Mouse (Mus musculus): ENCODE data around the gene Tedc1. TPM values are rescaled to one million over a fixed set of nuclear protein-coding genes. Genes with fewer than 3 reads are reported as not detected.
"Not testable (repeated sequence)": the region's sequence is repeated elsewhere in the genome, so short reads cannot be mapped to it uniquely, and the experiment has no call there.

Tedc1 gene
- polyA plus RNA-seq, 1 experiment from 2014 or later, result 22.7 TPM

DNA sequence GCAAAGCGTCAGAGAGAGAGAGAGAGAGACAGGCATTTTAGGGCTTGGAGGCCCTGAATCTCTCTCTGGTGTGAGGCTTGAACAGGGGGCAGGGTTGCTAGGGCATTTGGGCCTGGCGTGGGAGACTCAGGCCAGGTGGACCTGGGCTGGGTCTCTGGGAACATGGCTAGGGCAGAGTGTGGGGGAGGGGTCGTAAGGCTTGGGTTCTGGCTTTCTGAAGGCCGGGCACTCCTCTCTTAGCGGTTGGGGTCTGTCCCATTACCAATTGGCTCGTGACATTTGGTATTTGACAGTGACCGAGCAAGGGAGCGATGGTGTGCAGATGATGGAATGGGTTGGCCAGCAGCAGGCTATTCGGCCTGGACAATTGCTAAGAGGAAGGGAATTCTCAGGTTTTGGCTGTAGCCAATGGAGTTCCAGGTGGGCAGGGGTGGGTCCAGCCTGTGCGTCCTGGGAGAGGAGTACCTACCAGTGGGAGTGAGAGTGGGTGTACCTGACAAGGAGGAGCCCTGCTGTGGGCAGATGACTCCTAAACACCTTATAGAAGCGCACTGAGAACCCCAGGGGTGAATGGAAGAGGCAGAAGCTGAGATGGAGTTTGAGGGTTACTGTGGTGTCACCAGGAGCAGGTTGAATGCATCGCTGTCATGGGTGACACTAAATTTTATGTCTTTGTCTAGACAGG, 30.2 kb downstream of the Tedc1 start:
- ATAC-seq, result no peak
- H3K4me1 ChIP-seq (ENCODE audit: control insufficient read depth, insufficient read depth, low read length), result peaks cover 25% of the 10 kb centered on the region
- peaks cover 18% of the 10 kb centered on the region for H3K27me3 ChIP-seq (replicated peaks; ENCODE audit: control insufficient read depth, insufficient read depth, low read length)
- H3K36me3 ChIP-seq (ENCODE audit: control insufficient read depth, insufficient read depth, low read length), result no peaks in the 10 kb centered on the region
- peak overlapping the region; percentile 71 for H3K9ac ChIP-seq (ENCODE audit: low read depth, low read length)
- WGBS, result 48% methylated on average over 12 of the region's 12 CpGs
- H3K4me2 ChIP-seq (ENCODE audit: low read depth, low read length), result peak overlapping the region; percentile 88
- no peak overlapping the region for H3K27ac ChIP-seq (ENCODE audit: low read length)
- no peaks in the 10 kb centered on the region for H3K9me3 ChIP-seq (ENCODE audit: control insufficient read depth, low read length)
- H3K4me3 ChIP-seq (ENCODE audit: low read length), result peak overlapping the region; percentile 61

DNA sequence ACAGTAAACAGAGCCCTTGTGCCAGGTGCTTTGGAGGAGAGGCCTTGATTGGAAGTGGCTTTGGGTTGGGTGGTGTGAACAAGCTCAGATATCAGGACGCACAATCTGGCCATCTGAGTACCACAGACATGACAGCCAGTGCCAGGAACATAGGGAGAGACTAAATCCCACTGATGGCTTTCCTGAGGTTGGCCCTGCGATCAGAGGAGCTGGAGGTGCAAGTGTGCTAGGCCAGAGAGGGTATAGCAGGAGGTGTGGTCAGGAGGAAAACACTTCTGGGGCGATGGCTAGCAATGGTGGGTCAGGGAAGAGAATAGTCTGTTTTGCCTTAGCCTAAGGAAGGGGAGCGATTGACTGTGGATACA, 30.8 kb downstream of the Tedc1 start:
- Histone ChIP-seq H3K9ac (ENCODE audit: low read depth, low read length) (no peak overlapping the region), H3K9me3 (ENCODE audit: control insufficient read depth, low read length) (no peaks in the 10 kb centered on the region), H3K27ac (ENCODE audit: low read length) (no peak overlapping the region), H3K36me3 (ENCODE audit: control insufficient read depth, insufficient read depth, low read length) (no peaks in the 10 kb centered on the region), H3K27me3 (replicated peaks; ENCODE audit: control insufficient read depth, insufficient read depth, low read length) (peaks cover 18% of the 10 kb centered on the region), H3K4me2 (ENCODE audit: low read depth, low read length) (peak overlapping the region; percentile 90), H3K4me1 (ENCODE audit: control insufficient read depth, insufficient read depth, low read length) (peaks cover 25% of the 10 kb centered on the region), H3K4me3 (ENCODE audit: low read length) (no peak overlapping the region; the same call in 1 of the 2 replicates)
- 51% methylated on average over 4 of the region's 4 CpGs for WGBS
- no peak for ATAC-seq

DNA sequence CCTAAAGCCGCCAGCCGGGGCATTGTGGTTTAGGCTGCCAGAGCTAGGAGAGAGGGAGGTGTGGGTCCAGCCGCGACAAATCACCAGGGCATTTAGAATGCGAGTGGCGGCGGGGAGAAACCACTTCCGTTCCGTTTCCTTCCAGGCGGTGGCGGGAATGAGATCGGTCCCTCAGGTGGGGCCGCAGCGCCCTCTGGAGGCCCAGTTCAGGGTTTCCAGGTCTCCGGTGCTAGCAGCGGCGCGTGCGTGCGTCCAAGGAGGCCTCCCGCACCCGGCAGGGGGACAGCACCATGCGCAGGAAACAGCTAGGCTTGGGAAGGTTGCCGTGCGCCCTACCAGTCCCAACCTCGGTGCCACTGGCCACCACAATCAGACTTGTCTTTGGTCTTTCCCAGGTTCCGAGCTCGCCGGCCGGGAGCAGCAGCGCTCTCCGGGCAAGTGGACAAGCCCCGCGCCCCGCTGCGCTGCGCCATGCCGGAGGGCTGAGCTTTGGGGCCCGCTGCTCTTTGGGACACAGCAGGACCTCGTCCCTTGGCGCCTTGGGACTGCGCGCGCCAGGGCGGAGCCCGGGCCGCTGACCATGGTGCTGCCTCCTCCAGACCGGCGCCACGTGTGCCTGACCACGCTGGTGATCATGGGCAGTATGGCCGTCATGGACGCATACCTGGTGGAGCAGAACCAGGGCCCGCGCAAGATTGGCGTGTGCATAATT, 31.5 kb downstream of the Tedc1 start:
- H3K9ac ChIP-seq (ENCODE audit: low read depth, low read length), result peak overlapping the region; percentile 58
- peak; percentile 79 for ATAC-seq

DNA sequence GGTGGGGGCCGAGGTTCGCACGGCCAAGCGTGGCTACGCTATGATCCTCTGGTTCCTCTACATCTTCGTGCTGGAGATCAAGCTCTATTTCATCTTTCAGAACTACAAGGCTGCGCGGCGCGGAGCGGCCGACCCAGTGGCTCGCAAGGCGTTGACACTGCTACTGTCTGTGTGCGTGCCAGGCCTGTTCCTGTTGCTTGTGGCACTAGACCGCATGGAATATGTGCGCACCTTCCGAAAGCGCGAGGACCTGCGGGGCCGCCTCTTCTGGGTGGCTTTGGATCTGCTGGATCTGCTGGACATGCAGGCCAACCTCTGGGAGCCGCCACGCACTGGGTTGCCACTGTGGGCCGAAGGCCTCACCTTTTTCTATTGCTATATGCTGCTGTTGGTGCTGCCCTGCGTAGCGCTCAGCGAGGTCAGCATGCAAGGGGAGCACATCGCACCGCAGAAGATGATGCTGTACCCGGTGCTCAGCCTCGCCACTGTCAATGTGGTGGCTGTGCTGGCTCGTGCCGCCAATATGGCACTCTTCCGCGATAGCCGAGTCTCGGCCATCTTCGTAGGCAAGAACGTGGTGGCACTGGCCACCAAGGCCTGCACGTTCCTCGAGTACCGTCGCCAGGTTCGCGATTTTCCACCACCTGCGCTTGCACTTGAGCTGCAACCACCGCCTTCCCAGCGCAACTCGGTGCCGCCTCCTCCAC, 32.3 kb downstream of the Tedc1 start:
- Histone ChIP-seq H3K4me2 (ENCODE audit: low read depth, low read length) (peak overlapping the region; percentile 90), H3K4me3 (ENCODE audit: low read length) (no peak overlapping the region), H3K27ac (ENCODE audit: low read length) (no peak overlapping the region), H3K9ac (ENCODE audit: low read depth, low read length) (no peak overlapping the region), H3K36me3 (ENCODE audit: control insufficient read depth, insufficient read depth, low read length) (no peaks in the 10 kb centered on the region), H3K27me3 (replicated peaks; ENCODE audit: control insufficient read depth, insufficient read depth, low read length) (peaks cover 18% of the 10 kb centered on the region), H3K9me3 (ENCODE audit: control insufficient read depth, low read length) (no peaks in the 10 kb centered on the region), H3K4me1 (ENCODE audit: control insufficient read depth, insufficient read depth, low read length) (peaks cover 25% of the 10 kb centered on the region)
- no peak for ATAC-seq
- 84% methylated on average over 51 of the region's 51 CpGs for WGBS

More for the DNA sequence above, 31.5 kb downstream of the Tedc1 start:
- no peaks in the 10 kb centered on the region for H3K9me3 ChIP-seq (ENCODE audit: control insufficient read depth, low read length)
- peak overlapping the region; percentile 49 for H3K4me3 ChIP-seq (ENCODE audit: low read length)
- peak overlapping the region; percentile 90 for H3K4me2 ChIP-seq (ENCODE audit: low read depth, low read length)
- H3K27me3 ChIP-seq (replicated peaks; ENCODE audit: control insufficient read depth, insufficient read depth, low read length), result peaks cover 18% of the 10 kb centered on the region
- no peak overlapping the region for H3K27ac ChIP-seq (ENCODE audit: low read length)
- 4% methylated on average over 56 of the region's 56 CpGs for WGBS
- no peaks in the 10 kb centered on the region for H3K36me3 ChIP-seq (ENCODE audit: control insufficient read depth, insufficient read depth, low read length)
- H3K4me1 ChIP-seq (ENCODE audit: control insufficient read depth, insufficient read depth, low read length), result peaks cover 25% of the 10 kb centered on the region

DNA sequence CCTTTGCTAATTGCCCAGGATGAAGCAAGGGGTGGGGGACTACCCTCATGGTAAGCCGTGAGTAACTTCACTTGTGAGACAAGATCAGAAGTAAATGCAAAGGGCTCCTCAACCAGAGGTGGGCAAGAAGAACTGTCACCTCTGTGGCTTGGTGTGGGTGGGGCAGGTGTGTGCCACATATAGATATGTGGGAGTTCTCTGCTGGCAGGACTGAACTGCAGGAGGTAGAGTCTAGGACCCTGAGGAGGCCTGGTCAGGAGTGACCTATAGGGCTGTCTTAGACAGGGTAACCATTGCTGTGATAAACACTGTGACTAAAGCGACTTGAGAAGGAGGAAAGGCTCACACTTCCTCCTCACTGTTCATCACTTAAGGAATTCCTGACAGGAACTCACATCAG, 37.2 kb downstream of the Tedc1 start:
- H3K9ac ChIP-seq (ENCODE audit: low read depth, low read length), result no peak overlapping the region
- H3K36me3 ChIP-seq (ENCODE audit: control insufficient read depth, insufficient read depth, low read length), result no peaks in the 10 kb centered on the region
- no peaks in the 10 kb centered on the region; the same call in 1 of the 2 replicates for H3K9me3 ChIP-seq (ENCODE audit: control insufficient read depth, low read length)
- H3K4me2 ChIP-seq (ENCODE audit: low read depth, low read length), result no peak overlapping the region
- no peaks in the 10 kb centered on the region for H3K4me1 ChIP-seq (ENCODE audit: control insufficient read depth, insufficient read depth, low read length)
- no peak overlapping the region for H3K27ac ChIP-seq (ENCODE audit: low read length)
- whole genome bisulfite sequencing, result 52% methylated on average over 2 of the region's 2 CpGs
- no peak for ATAC-seq
- H3K27me3 ChIP-seq (replicated peaks; ENCODE audit: control insufficient read depth, insufficient read depth, low read length), result no peaks in the 10 kb centered on the region; the same call in 1 of the 2 replicates
- H3K4me3 ChIP-seq (ENCODE audit: low read length), result no peak overlapping the region

DNA sequence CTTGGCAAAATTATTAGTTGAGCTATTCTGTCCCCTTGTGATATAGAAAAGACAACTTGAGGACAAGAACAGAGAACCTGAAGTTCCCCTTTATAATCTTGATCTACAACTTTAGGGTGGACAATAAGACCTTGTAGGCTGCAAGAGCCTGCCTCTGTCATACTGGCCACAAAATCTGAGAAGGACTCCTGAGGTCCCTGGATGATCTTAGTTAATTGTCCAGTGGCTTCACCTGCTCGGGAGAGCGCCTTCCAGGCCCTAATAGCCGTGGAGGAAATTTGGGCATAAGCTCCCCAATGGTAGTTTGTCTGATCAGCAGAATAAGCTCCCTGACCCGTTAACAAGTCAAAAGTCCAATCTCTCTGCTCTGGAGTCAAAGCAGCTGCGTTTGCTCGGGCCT, 42.9 kb downstream of the Tedc1 start:
- ATAC-seq; H3K27ac ChIP-seq (ENCODE audit: low read length); H3K4me3 ChIP-seq (ENCODE audit: low read length); H3K9me3 ChIP-seq (ENCODE audit: control insufficient read depth, low read length); H3K4me2 ChIP-seq (ENCODE audit: low read depth, low read length); H3K9ac ChIP-seq (ENCODE audit: low read depth, low read length); H3K27me3 ChIP-seq (replicated peaks; ENCODE audit: control insufficient read depth, insufficient read depth, low read length); H3K4me1 ChIP-seq (ENCODE audit: control insufficient read depth, insufficient read depth, low read length); H3K36me3 ChIP-seq (ENCODE audit: control insufficient read depth, insufficient read depth, low read length): not testable (repeated sequence)
- WGBS, result 87% methylated on average over 3 of the region's 6 CpGs

DNA sequence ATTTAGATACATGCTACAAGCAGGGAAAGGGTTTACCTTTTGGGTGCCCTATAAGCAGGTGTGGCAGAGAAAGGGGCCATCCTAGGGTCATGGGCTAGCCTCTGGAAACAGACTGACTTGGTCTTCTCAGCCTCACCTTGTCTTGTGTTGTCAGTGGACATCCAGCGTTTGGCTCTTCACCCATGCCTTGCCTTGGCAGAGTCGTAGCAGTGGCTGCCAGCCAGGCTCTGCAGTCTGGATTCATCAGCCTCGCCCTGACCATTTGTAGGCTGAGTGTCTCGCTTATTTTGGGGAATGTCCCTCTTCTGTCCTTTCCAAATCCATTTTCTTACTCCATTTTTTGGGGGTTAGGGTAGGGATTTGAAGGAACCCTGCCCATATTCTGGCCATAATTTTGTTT, 45.1 kb downstream of the Tedc1 start:
- Histone ChIP-seq H3K36me3 (ENCODE audit: control insufficient read depth, insufficient read depth, low read length) (no peaks in the 10 kb centered on the region), H3K27me3 (replicated peaks; ENCODE audit: control insufficient read depth, insufficient read depth, low read length) (no peaks in the 10 kb centered on the region), H3K4me3 (ENCODE audit: low read length) (no peak overlapping the region), H3K9ac (ENCODE audit: low read depth, low read length) (no peak overlapping the region), H3K27ac (ENCODE audit: low read length) (no peak overlapping the region), H3K9me3 (ENCODE audit: control insufficient read depth, low read length) (peaks cover 4% of the 10 kb centered on the region; the same call in 1 of the 2 replicates), H3K4me2 (ENCODE audit: low read depth, low read length) (no peak overlapping the region), H3K4me1 (ENCODE audit: control insufficient read depth, insufficient read depth, low read length) (no peaks in the 10 kb centered on the region)
- no peak for ATAC-seq
- WGBS, result 90% methylated on average over 4 of the region's 4 CpGs

DNA sequence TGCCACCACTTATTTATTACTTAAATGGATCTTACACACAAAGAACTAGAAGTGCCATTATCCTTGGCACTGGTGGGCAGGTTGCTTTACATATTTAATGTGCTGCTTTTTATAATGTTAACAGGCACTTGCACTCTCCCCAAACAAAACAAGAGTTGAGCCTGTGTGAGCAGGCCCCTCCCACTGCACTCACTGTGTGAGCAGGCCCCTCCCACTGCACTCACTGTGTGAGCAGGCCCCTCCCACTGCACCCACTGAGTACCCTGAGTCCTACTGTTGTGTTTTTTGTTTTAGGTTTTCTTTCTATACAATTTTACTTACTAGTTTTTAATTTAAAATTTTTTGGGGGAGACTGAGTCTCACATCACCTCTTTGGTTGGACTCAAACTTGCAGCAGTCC, 45.8 kb downstream of the Tedc1 start:
- Histone ChIP-seq H3K4me3 (ENCODE audit: low read length) (no peak overlapping the region), H3K4me1 (ENCODE audit: control insufficient read depth, insufficient read depth, low read length) (no peaks in the 10 kb centered on the region), H3K4me2 (ENCODE audit: low read depth, low read length) (no peak overlapping the region), H3K36me3 (ENCODE audit: control insufficient read depth, insufficient read depth, low read length) (no peaks in the 10 kb centered on the region), H3K27me3 (replicated peaks; ENCODE audit: control insufficient read depth, insufficient read depth, low read length) (no peaks in the 10 kb centered on the region), H3K9me3 (ENCODE audit: control insufficient read depth, low read length) (peaks cover 4% of the 10 kb centered on the region; the same call in 1 of the 2 replicates), H3K9ac (ENCODE audit: low read depth, low read length) (no peak overlapping the region), H3K27ac (ENCODE audit: low read length) (no peak overlapping the region)
- no peak for ATAC-seq

DNA sequence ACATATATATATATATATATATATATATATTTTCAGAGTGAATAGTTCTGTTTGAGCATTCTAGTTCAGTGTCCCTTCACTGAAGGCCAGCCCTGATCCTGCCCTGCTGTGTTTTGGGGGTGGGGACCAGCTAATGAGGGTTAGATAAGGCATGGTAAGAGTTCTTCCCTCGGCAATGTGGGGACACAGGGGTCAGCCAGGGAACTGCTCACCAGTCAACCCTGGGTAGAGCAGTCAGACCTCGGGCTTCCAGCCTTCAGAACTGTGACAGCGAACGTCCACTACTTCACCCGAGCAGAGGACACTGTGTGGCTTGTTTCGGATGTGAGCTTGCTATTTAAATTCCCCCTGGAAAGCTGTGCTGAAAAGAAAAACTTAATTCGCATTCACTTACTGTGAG, 47.3 kb downstream of the Tedc1 start:
- Histone ChIP-seq H3K27ac (ENCODE audit: low read length) (no peak overlapping the region), H3K4me1 (ENCODE audit: control insufficient read depth, insufficient read depth, low read length) (no peaks in the 10 kb centered on the region), H3K9me3 (ENCODE audit: control insufficient read depth, low read length) (peaks cover 4% of the 10 kb centered on the region; the same call in 1 of the 2 replicates), H3K4me3 (ENCODE audit: low read length) (no peak overlapping the region), H3K36me3 (ENCODE audit: control insufficient read depth, insufficient read depth, low read length) (no peaks in the 10 kb centered on the region), H3K4me2 (ENCODE audit: low read depth, low read length) (no peak overlapping the region), H3K9ac (ENCODE audit: low read depth, low read length) (no peak overlapping the region), H3K27me3 (replicated peaks; ENCODE audit: control insufficient read depth, insufficient read depth, low read length) (no peaks in the 10 kb centered on the region)
- WGBS, result 83% methylated on average over 7 of the region's 7 CpGs
- ATAC-seq, result no peak
